Mouse (Mus musculus) G1E (cell line): ENCODE data around the gene Clcn5. TPM values are rescaled to one million over a fixed set of nuclear protein-coding genes. Genes with fewer than 3 reads are reported as not detected.

Experiments
- ATAC-seq: 2 replicates; pipeline ENCODE4 v1.8.0; 2016; ENCODE audit warnings: mild to moderate bottlenecking; ENCODE audit not compliant: insufficient number of reproducible peaks, poor library complexity, low FRiP score, severe bottlenecking; ENCODE audit errors: extremely low read depth
- DNase-seq: peaks from one replicate; pipeline ENCODE4 v3.0.0; 2012; ENCODE audit warnings: low spot score
- H3K27me3 ChIP-seq: 2 replicates; pipeline ENCODE4 v1.6.1; 2012; ENCODE audit warnings: mild to moderate bottlenecking, low read length, inconsistent platforms; ENCODE audit not compliant: insufficient read depth
- H3K36me3 ChIP-seq: replicated peaks from 2 replicates; pipeline ENCODE3; 2012; ENCODE audit warnings: mild to moderate bottlenecking, inconsistent platforms
- H3K4me1 ChIP-seq: 2 replicates; pipeline ENCODE4 v1.6.1; 2012; ENCODE audit warnings: low read depth, low read length, inconsistent platforms, mixed read lengths; ENCODE audit not compliant: insufficient read depth
- H3K4me3 ChIP-seq: 2 replicates; pipeline ENCODE4 v1.5.1; 2012; ENCODE audit warnings: low read depth, mild to moderate bottlenecking, inconsistent platforms, low read length, moderate library complexity, mixed read lengths
- H3K9me3 ChIP-seq: replicated peaks from 2 replicates; pipeline ENCODE4 v1.6.1; 2012; ENCODE audit warnings: inconsistent platforms
- CTCF ChIP-seq: IDR thresholded peaks from 2 replicates; pipeline ENCODE4 v1.5.1; 2012; ENCODE audit warnings: low read depth, low read length, inconsistent platforms, mixed read lengths
- GATA1 ChIP-seq: IDR thresholded peaks from 2 replicates; pipeline ENCODE4 v1.6.1; 2012; ENCODE audit warnings: borderline replicate concordance, low read length, inconsistent platforms, mixed read lengths
- GATA2 ChIP-seq: IDR thresholded peaks from 2 replicates; pipeline ENCODE4 v1.6.1; 2012; ENCODE audit warnings: low read depth, low read length, inconsistent platforms, borderline replicate concordance
- POLR2AphosphoS5 ChIP-seq: IDR thresholded peaks from 2 replicates; pipeline ENCODE4 v1.6.1; 2012; ENCODE audit warnings: low read depth, low read length, inconsistent platforms; ENCODE audit not compliant: insufficient replicate concordance
- TAL1 ChIP-seq: conservative IDR thresholded peaks from 2 replicates; pipeline ENCODE4 v1.6.1; 2012; ENCODE audit warnings: low read depth, low read length, inconsistent platforms, mixed read lengths
- polyA plus RNA-seq: library from polyadenylated mRNA; stranded (reverse); fragments of >175 nt; gene quantifications from 2 replicates; pipeline ENCODE4 v1.2.3, GENCODE M21; 2012
- total RNA-seq, 2 experiments: library from RNA; stranded (forward) in 1 of 2; stranded (reverse) in 1 of 2; fragments of 200-1000 nt in 1 of 2; fragments of >200 nt in 1 of 2; fragmentation: Nextera tagmentation in 1 of 2; gene quantifications; 2 replicates each; pipeline ENCODE4 v1.2.3; 2014 to 2017

The Clcn5 gene
- total and polyA plus RNA-seq, 3 experiments = 7.0 to 29.6 (median 27.7) TPM

DNA sequence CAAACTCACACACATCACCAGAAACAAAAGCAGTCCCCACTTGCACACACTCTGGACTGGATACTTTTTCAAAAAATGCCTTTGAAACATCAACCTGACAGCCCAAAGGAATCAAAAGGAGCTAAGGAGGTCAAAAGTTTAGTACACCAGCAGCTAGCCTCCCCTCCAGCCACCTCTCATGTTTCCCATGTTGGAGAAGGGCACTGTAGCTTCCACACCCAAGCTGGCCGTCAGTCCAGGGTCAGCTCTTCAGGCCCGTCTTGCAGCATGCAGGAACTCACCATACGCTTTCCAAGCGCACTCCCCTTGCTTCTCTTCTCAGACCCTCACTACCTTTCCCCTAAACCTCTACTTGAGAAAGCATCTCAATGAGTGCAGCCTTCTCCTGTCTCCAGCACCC lies 4.5 kb downstream of the Clcn5 start:
- no peaks in the 10 kb centered on the region for H3K27me3 ChIP-seq
- ATAC-seq = no peak
- H3K36me3 ChIP-seq = peaks cover 11% of the 10 kb centered on the region
- DNase-seq = no peak
- H3K4me1 ChIP-seq = peaks cover 8% of the 10 kb centered on the region; the same call in 1 of the 2 replicates
- no peak for TF ChIP-seq TAL1
- TF ChIP-seq GATA1 = no peak
- TF ChIP-seq CTCF = no peak
- TF ChIP-seq GATA2 = no peak
- TF ChIP-seq POLR2AphosphoS5 = no peak
- H3K4me3 ChIP-seq = no peak overlapping the region
- no peaks in the 10 kb centered on the region for H3K9me3 ChIP-seq

DNA sequence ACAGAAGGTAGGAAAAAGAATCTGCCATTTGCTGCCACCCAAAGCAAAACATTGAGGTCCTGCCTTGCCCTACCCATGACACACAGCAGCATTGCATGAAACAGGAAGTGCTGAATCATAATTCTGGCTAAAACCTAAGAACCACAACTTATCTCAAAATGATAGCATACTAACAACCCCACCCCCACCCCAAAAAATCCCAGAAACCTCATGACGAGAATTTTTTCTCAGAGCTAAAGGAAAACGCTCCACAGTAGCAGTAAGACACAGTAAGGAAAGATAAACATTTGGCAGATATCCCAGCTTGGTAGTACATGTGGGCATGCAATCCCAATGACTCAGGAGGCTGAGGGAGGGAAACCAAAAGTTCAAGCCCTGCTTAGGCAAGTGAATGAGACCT lies 10.9 kb downstream of the Clcn5 start:
- DNase-seq (no peak), ATAC-seq (peak; percentile 70)
- Histone ChIP-seq H3K4me3 (no peak overlapping the region; the same call in 1 of the 2 replicates), H3K4me1 (peaks cover 11% of the 10 kb centered on the region; the same call in 1 of the 2 replicates), H3K36me3 (peaks cover 4% of the 10 kb centered on the region), H3K27me3 (no peaks in the 10 kb centered on the region), H3K9me3 (no peaks in the 10 kb centered on the region)
- TF ChIP-seq GATA2 (no peak), TAL1 (no peak), GATA1 (no peak), CTCF (no peak)

- no peak for TF ChIP-seq GATA2
- no peak for TF ChIP-seq GATA1
- no peak for TF ChIP-seq POLR2AphosphoS5
- no peak for TF ChIP-seq TAL1
- TF ChIP-seq CTCF = no peak
- ATAC-seq = no peak
- no peak for DNase-seq
- Histone ChIP-seq H3K4me3 (no peak overlapping the region), H3K36me3 (peaks cover 11% of the 10 kb centered on the region), H3K4me1 (peaks cover 11% of the 10 kb centered on the region; the same call in 1 of the 2 replicates), H3K27me3 (no peaks in the 10 kb centered on the region), H3K9me3 (no peaks in the 10 kb centered on the region)
Observed at GRCm38 (mm10) chrX:7306861-7307260, 12.3 kb downstream of the Clcn5 start.

- DNase-seq = no peak
- H3K9me3 ChIP-seq = no peaks in the 10 kb centered on the region
- H3K36me3 ChIP-seq = peaks cover 23% of the 10 kb centered on the region
- TF ChIP-seq POLR2AphosphoS5 = no peak
- TF ChIP-seq GATA1 = no peak
- no peak for TF ChIP-seq TAL1
- no peak for TF ChIP-seq GATA2
- no peak for TF ChIP-seq CTCF
- no peaks in the 10 kb centered on the region for H3K4me1 ChIP-seq
- ATAC-seq = no peak
- no peaks in the 10 kb centered on the region for H3K27me3 ChIP-seq
- no peak overlapping the region for H3K4me3 ChIP-seq
Observed at GRCm38 (mm10) chrX:7292981-7293380, 26.2 kb downstream of the Clcn5 start.

DNA sequence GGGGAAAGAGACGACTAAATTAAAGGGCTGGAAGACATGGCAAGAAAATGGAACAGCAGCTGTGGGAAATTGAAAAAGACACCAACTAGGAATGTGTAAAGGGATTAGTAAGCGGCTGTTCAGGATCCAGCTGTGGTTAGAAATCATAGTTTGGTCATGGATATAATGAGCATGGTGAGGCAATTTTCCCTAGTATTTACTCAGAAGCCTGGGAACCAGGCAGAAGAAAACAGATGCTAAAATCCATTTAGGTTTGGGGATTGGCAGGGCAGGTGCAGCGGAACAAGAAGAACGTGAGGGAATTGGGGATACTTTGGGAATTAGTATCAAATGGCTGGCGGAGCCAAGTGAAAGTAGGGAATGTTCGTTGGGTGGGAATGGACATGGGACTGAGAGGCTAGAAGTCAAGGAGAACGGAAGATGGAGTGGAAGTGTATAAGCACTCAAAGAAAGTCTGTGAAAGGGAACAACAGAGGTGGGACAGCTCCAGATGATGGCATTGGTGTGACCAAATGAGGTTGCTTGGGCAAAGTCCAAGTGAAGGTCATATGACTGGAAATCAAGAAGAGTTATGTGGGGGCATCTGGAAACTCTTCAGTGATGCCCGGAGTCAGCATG lies 26.9 kb downstream of the Clcn5 start:
- Histone ChIP-seq H3K4me1 (no peaks in the 10 kb centered on the region), H3K9me3 (no peaks in the 10 kb centered on the region), H3K4me3 (no peak overlapping the region), H3K36me3 (peaks cover 21% of the 10 kb centered on the region), H3K27me3 (no peaks in the 10 kb centered on the region)
- TF ChIP-seq CTCF (no peak), GATA2 (no peak), GATA1 (no peak), TAL1 (no peak), POLR2AphosphoS5 (no peak)
- ATAC-seq = no peak
- DNase-seq = no peak

- Histone ChIP-seq H3K4me1 (no peaks in the 10 kb centered on the region), H3K9me3 (no peaks in the 10 kb centered on the region), H3K27me3 (no peaks in the 10 kb centered on the region), H3K4me3 (no peak overlapping the region), H3K36me3 (peaks cover 19% of the 10 kb centered on the region)
- TF ChIP-seq GATA2 = no peak
- no peak for ATAC-seq
- DNase-seq = no peak
Observed at GRCm38 (mm10) chrX:7288976-7289375, 30.2 kb downstream of the Clcn5 start.
